Mouse (Mus musculus) neural tube, embryonic 10.5 days (tissue): ENCODE measurements around the gene Ano2.

Experiments
- DNase-seq: peaks from one replicate; pipeline ENCODE4 v3.0.0-alpha.2; 2017; ENCODE audit warnings: low spot score; ENCODE audit errors: extremely low spot score

The Ano2 gene

GRCm38 (mm10) chr6:125690057-125690703 is at the start of gene Ano2:
Ano2 (plus strand) TSS chr6:125690419.
- peak; percentile 20 for DNase-seq

GRCm38 (mm10) chr6:125640486-125640885 is 49.7 kb upstream of the Ano2 start:
- DNase-seq, result no peak

- DNase-seq, result no peak
Observed at GRCm38 (mm10) chr6:125641146-125641545, 49.1 kb upstream of the Ano2 start.

GRCm38 (mm10) chr6:125648964-125649363 is 41.3 kb upstream of the Ano2 start:
- no peak for DNase-seq

GRCm38 (mm10) chr6:125651335-125651734 is 38.9 kb upstream of the Ano2 start:
- no peak for DNase-seq

- DNase-seq, result no peak
Observed at GRCm38 (mm10) chr6:125653416-125653815, 36.8 kb upstream of the Ano2 start.

- no peak for DNase-seq
Observed at GRCm38 (mm10) chr6:125656921-125657320, 33.3 kb upstream of the Ano2 start.

- DNase-seq, result no peak
Observed at GRCm38 (mm10) chr6:125657966-125658365, 32.3 kb upstream of the Ano2 start.

GRCm38 (mm10) chr6:125661106-125661877 is 28.9 kb upstream of the Ano2 start:
- DNase-seq, result peak; percentile 83

- no peak for DNase-seq
Observed at GRCm38 (mm10) chr6:125663906-125664305, 26.3 kb upstream of the Ano2 start.

- DNase-seq, result no peak
Observed at GRCm38 (mm10) chr6:125671835-125672234, 18.4 kb upstream of the Ano2 start.

- no peak for DNase-seq
Observed at GRCm38 (mm10) chr6:125678492-125678891, 11.7 kb upstream of the Ano2 start.

GRCm38 (mm10) chr6:125680613-125681012 is 9.6 kb upstream of the Ano2 start:
- no peak for DNase-seq

GRCm38 (mm10) chr6:125685420-125685819 is 4.8 kb upstream of the Ano2 start:
- no peak for DNase-seq

GRCm38 (mm10) chr6:125687986-125688385 is 2.2 kb upstream of the Ano2 start:
- no peak for DNase-seq

- no peak for DNase-seq
Observed at GRCm38 (mm10) chr6:125701146-125701545, 10.9 kb downstream of the Ano2 start.

- no peak for DNase-seq
Observed at GRCm38 (mm10) chr6:125711261-125711660, 21.0 kb downstream of the Ano2 start.

- no peak for DNase-seq
Observed at GRCm38 (mm10) chr6:125726408-125726807, 36.2 kb downstream of the Ano2 start.

GRCm38 (mm10) chr6:125727484-125727911 is 37.3 kb downstream of the Ano2 start:
- DNase-seq, result no peak

GRCm38 (mm10) chr6:125729471-125729870 is 39.3 kb downstream of the Ano2 start:
- DNase-seq, result no peak

- no peak for DNase-seq
Observed at GRCm38 (mm10) chr6:125729986-125730535, 39.8 kb downstream of the Ano2 start.

GRCm38 (mm10) chr6:125737511-125738285 is 47.5 kb downstream of the Ano2 start:
- DNase-seq, result no peak
